Mouse (Mus musculus): ENCODE measurements around the gene Dnajc6.

- TF ChIP-seq POLR2A (IDR thresholded peaks at IDR 0.05; ENCODE audit: insufficient read length, low read depth) (no peak), MAX (IDR thresholded peaks at IDR 0.05; ENCODE audit: low read depth) (no peak), POLR2AphosphoS2 (IDR thresholded peaks at IDR 0.05; ENCODE audit: insufficient read length, low read depth) (no peak), TCF12 (IDR thresholded peaks at IDR 0.05; ENCODE audit: insufficient read depth, poor library complexity, severe bottlenecking) (no peak), USF1 (IDR thresholded peaks at IDR 0.05; ENCODE audit: low read depth) (no peak), E2F4 (IDR thresholded peaks at IDR 0.05; ENCODE audit: insufficient read depth) (no peak), TCF3 (IDR thresholded peaks at IDR 0.05; ENCODE audit: insufficient read length, low read depth) (no peak)
These were observed 158.5 kb downstream of the Dnajc6 start for GRCm38 (mm10) chr4:101654788-101655414.

Data from myocyte (in vitro differentiated cells).